Mouse (Mus musculus): ENCODE results near the gene Odf3l1.
A peak's percentile ranks its signal among the peaks of the same experiment; 100 is the strongest.

Gene Odf3l1

DNA sequence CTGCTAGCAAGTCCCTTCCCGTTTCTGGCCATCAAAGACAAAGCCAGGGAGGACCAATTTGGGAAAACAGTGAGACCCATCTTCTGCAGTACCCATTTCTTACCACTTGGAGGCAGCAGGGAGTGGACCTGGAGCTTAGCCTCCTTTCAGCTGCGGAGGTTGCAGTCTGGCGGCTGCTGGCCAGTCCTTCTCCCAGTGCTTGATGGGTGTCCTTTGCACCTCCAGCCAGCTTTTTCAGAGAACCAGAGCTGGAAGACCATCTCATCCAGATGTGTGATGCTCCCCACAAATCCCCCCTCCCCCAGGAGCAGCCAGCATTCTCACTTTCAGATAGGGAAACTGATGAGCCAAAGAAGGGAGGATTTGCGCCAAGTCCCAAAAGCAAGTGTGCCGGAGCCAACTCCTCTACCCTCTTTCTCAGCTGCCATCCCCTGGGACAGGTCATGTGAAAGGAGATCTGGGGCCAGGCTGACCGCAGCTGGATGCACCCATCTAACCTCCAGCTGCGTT, 20.7 kb downstream of the Odf3l1 start:
- peak; percentile 38 for DNase-seq (ENCODE audit: low spot score)

DNA sequence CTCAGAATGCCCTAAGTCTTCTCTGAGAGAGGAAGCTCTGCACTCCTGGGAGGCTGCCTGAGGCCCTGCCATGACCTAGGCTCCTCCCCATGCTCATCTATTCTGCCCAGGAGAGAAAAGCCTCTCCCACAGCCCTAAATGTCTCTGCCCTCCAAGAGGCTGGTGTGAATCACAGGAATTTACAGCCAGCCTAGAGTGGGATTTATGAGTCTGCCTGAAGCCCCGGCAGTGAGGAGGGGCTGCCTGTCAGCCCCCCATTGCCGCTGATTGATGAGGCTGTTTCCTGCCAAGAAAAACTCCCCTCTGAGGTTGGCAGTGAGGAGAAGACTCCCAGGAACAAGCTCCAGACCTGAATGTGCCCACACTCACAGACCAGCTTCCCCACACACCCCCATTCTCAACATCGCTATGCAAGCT, 22.2 kb downstream of the Odf3l1 start:
- DNase-seq (ENCODE audit: low spot score) = peak; percentile 34

DNA sequence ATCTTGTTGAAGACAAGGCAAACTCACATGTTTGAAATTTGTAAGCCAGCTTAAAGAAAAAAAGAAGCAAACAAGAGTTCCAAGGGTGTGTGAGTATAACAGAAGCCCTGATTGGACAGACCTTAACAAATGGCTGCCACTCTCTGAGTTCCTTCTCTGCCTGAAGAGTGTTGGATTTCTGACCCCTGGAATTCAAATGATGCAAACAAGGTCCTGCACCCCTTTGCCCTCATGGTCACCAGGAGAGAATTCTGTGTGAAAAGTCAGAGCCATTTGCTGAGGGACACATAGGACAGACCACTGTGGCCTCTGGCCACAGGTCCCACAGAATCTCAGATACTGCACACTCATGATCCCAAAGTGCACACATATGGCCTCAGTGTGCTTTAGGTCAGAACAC, 22.6 kb downstream of the Odf3l1 start:
- DNase-seq (ENCODE audit: low spot score) = no peak

DNA sequence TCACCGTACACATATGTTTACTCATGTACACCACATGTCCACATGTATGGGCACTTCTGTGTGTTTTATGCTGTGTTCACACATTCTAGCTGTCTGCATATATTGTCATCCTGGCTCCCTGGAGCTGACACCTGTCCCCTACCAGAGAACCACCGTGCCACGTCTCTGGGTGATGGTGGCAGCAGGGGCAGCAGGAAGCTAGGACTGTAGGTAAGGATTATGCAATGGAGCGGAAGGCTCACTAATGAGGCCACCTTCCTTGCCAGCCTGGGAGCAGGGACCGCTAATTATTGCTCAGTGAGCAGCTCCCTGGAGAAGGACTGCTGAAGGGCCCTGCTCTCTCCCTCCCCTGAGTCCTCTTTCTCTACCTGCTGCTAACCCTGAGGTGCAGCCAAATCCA, 23.8 kb downstream of the Odf3l1 start:
- DNase-seq (ENCODE audit: low spot score) = no peak

DNA sequence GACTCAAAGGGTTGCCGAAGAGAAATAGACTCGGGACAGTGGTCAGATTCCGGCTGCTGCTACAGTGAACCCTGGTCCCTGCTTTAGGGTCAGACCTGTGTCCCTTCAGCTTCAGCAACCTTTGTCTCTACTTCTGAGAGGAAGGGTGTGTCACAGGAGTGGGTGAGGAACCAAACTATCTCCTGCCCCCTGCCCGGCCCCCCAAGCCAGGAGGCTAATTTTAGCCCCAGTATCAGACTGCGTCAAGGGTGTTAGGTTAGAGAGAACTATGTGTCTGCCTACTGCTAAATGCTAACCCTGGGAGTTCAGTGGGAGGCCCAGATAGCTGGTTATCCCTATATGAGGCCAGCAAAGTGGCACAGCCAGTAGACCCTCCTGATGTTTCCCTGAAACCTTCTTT, 29.3 kb downstream of the Odf3l1 start:
- DNase-seq (ENCODE audit: low spot score) = no peak

DNA sequence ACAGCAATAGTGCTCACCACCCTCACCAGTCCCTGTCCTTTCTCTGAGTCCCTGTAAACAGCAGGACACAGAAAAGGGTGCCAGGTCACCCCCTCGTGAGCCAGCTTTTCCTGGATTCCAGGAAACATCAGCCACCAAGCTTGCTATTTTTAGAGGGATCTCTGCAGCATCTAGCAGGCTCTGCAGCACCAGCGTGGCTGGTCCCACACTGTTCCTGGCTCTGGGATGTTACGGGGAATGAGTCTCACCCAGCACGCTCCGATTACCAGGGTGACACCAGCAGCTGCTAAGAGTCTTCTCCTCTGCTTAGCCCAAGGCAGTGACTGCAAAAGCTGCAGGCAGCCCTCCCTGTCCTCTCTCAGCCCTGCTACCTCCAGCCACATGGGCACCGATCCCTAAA, 31.6 kb downstream of the Odf3l1 start:
- DNase-seq (ENCODE audit: low spot score) = no peak

DNA sequence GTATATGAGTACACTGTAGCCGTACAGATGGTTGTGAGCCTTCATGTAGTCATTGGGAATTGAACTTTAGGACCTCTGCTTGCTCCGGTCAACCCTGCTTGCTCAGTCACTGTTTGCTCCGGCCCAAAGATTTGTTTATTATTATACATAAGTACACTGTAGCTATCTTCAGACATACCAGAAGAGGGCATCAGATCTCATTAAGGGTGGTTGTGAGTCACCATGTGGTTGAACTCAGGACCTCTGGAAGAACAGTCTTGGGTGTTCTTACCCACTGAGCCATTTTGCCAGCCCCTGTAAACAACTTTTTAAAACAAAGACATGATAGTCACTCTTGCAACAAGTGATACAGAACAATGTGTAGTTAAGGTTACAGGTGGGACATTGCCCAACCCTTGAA, 32.6 kb downstream of the Odf3l1 start:
- DNase-seq (ENCODE audit: low spot score) = no peak

DNA sequence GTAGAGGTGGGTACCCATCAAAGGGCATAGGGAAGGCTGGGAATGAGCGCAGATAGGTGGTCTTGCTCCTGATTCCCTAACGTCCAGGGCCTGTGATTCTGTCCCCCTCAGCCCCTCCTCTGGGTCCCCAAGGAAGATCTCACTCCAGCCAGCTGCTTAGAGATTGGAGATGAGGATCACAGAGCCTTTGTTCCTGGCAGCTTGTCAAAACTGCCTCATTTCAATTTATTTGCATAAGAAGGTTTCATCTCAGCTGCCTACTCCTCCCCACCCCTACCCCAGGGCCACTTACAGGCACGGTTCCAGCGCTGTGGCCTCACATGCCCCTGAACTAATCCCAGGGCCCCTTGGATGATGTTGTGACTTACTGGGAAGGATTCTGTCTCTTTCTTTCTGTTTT, 34.3 kb downstream of the Odf3l1 start:
- no peak for DNase-seq (ENCODE audit: low spot score)

DNA sequence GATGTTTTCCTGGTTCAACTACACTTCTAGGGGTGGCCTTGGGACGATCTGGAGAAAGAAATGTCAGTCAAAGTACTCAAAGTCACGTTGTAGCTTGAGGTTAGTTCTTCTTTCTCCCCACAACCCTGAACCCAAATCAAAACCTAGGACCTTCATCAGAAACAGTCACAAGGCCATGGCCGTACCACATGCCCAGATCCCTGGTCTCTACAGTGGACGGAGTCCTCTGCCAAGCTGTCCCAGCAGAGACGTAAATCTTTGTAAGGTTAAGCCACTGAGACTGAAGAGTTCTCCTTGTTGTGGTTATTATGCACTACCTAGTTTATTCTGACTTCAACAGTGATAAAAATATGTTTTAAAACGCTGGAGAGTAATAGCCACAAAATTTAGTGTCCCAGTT, 35.6 kb downstream of the Odf3l1 start:
- no peak for DNase-seq (ENCODE audit: low spot score)

DNA sequence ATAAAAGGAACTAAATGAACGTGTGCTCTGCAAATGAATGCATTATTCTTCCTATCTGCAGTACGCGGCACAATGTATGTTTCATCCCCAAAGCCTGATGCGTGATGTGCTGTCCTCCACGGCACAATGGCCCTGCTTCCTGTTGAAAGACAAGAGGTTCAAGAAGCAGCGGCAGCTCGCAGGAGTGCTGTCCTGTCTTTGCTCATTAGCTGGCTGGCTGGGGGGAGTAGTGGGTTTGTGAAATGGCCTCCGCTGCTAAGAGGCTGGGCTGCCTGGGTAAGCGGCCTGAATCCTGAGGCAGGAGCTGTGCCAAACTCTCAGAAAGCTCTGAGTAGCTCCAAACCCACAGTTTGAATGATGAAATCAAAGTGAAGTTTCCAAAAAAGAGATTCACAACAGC, 36.3 kb downstream of the Odf3l1 start:
- DNase-seq (ENCODE audit: low spot score) = no peak

DNA sequence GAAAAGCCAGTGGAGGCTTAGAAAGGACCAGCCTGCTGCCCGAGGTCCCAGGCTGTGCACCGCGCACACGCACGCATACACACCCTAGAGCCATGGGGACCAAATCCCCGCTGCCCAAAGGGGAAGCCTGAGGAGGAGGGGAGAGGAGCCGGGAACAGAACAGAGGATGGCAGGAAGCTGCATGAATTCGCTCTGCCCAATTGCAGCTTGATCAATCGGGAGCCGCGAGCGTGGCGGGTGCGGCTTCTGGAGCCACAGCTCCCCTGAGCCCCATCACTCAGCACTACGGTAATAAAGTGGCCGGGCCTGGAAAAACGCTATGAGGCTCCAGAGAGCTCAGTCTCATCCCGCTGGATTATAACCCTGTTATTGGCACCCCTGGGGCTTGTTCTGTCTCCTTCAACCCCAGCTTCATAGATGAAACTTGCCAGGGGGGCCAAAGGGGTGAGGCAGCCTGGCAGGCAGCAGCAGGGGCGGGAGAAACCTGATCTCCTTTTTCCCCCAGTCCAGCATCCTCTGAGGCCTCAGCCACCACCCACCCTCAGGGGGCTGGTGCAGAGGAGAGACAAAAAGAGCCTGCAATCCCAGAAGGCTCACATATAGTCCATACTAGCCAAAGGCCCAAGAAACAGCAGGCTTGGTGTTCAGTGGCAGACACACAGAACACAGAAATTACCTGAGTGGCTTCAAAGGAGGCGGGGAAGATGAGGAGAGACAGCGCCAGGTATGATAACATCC, 38.8 kb downstream of the Odf3l1 start:
- no peak for DNase-seq (ENCODE audit: low spot score)

DNA sequence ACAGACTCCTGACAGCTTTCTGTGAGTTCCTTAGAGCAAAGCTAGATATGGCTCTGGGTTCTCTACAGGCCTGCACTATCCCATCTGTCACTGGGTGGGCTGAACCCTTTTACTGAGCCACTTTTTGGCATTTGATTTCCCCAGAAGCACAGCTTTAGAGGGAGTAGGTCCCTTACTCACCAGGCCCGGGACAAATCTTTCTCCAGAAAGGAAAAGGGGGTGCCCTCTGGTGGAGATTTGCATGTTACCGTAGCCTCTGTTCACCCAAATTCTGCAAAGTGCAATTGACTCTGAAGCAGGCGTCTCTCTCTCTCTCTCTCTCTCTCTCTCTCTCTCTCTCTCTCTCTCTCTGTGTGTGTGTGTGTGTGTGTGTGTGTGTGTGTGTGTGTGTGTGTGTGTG, 39.6 kb downstream of the Odf3l1 start:
- DNase-seq (ENCODE audit: low spot score) = no peak

DNA sequence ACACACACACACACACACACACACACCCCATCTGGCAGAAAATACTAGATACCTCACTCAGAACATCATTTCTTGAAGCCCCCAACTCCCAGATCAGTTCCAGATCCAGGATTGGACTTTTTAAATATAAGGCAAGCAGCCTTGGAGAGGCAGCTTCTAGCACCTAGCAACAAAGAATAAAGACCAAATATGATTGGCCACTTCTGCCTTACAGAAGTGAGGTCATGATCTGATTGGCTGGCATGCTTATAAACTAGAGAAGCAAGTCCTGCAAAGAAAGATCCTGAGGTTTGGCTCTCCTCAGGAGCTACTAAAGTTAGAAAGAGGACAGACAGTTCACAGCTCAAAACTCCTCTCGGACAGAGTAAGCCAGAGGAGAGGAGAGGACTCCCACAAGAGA, 53.6 kb downstream of the Odf3l1 start:
- no peak for DNase-seq (ENCODE audit: low spot score)

DNA sequence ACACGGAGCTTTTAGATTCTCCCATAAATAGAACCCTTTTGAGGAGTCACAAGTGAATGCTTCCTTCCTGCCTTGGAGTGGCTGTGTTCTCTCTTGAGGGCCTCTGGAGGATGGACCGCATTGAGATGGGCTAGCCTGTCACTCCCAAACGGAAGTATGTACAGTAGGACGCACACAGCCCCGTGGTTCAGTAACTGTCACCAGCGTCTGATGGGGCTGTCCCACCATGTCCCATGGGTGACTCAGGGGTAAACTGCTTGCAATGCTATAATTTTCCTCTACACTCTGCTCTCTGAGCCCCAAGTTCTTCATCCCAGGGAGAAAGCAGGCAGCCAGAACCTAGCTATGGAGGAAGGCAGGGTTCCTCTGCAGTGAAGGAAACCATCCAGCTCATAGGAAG, 56.5 kb downstream of the Odf3l1 start:
- DNase-seq (ENCODE audit: low spot score) = no peak

DNA sequence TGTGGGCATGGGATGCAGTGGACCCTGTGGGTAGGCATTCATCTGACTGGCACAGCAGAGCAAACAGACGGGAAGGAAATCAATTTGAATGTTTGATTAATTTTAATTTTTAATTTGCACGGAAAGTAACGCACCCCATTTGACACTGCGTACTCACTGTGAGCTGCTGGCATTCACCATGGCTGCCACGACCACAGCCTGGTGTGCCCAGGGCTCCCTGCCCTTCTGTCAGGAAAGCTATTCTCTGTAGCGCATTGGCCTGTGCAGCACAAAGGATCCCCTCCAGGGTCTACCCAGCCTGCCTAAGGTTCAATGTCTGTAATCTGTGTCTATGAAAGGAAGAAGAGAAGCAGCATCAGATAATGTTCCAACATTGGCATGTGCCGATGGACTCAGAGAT, 61.3 kb downstream of the Odf3l1 start:
- DNase-seq (ENCODE audit: low spot score) = no peak

All from yolk sac, embryonic 10.5 days (tissue).